Mouse (Mus musculus) urinary bladder, postnatal 25 days (tissue): ENCODE measurements around the gene Mrpl53.
A peak's percentile ranks its signal among the peaks of the same experiment; 100 is the strongest.

Source experiments
- DNase-seq: peaks from one replicate; pipeline ENCODE4 v3.0.0; 2022; ENCODE audit warnings: low spot score

Mrpl53 gene

DNA sequence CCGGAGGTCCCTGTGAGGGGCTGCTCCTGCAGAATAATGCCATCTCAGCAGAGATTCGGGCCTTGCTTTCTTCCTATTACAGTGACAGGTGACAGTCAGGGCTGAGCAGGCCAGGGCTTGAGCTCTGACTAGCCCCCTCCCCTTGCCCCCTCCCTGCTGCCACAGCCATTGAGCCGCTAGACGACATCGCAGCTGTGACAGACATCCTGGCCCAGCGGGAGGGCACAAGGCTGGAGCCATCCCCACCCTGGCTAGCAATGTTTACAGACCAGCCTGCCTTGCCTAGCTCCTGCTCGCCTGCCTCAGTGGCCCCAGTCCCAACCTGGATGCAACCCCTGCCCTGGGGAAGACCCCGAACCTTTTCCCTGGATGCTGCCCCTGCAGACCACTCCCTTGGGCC lies 42.9 kb downstream of the Mrpl53 start:
- DNase-seq = no peak

DNA sequence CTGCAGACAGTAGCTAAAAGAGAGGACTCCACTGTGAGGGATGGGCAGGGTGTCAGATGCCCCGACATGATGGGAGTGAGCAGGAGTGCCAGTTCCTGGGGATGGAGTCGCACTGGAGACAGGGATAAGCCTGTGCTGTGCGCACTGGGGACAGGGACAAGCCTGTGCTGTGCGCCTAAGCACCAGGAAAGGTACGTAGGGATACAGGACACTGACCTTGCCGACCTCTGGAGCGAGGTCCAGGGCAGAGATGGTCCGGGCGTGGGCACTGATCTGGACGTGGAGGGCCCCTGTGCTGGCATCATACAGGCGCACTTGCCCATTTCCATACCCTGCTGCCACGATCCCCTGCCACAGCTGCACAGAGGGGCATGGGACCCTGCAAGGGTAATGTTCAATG lies 44.2 kb downstream of the Mrpl53 start:
- DNase-seq = no peak

GRCm38 (mm10) chr6:83153485-83153884 lies 44.6 kb downstream of the Mrpl53 start:
- DNase-seq = no peak

DNA sequence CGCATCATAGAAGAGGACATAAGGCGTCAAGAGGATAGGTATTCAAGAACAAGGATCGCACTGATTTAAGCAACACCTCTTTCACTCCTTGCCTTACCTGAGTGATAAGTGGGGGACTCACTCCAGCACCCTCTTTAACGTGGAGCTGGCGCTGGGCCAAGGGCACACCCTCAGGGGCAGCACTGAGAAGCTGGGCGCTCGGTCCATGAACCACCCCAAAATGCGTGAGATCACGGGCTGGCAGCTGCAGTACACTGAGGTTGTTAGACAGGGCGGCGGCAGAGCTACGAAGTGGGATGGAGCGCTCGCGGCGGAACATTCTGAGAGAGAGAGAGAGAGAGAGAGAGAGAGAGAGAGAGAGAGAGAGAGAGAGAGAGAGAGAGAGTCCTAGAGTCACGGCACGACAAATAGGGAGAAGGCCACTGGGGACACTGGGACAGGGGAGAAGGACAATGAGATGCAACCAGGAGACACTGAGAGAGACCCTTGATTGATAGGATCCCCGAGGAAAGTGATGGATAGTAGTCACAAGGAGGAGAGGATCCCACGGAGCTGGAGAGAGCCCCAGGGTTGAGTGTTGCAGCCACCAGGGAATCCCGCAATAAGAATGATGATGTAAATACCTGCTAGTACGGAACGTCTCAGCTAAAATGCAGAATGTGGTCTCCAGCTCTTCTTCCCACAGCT lies 46.9 kb downstream of the Mrpl53 start:
- DNase-seq = peak; percentile 24

DNA sequence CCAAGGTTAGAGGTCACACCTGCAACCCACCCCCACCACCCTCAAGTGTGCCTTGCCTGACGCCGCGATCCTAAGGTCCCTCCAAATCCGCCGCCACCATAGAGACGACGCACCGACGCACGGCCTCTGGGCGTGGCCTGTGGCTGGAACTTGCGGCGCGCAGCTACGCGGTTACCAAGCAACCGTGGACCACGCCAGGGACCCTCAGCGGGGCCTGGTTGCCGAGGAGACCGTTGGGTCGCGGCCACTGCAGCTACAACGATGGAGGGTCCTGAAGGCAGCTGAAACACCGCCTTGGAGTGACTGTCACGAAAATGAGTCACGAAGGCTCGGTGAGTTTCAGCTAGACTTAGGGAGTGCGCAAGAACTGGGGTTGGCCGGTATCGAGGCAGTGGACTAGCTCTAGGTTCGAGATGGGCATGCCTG lies 47.4 kb downstream of the Mrpl53 start, which contains the start of the genes Wdr54 and 1700003E16Rik:
Gene Wdr54, minus strand, starts transcription at position 139 of the 426 bp plus-strand sequence.
Gene 1700003E16Rik, plus strand, starts transcription at position 146 of the 426 bp plus-strand sequence.
- DNase-seq = peak; percentile 42

GRCm38 (mm10) chr6:83159456-83159855 lies 50.6 kb downstream of the Mrpl53 start:
- peak; percentile 25 for DNase-seq
